Mouse (Mus musculus): Measurements from ENCODE around the gene Cep135. TPM values are rescaled to one million over a fixed set of nuclear protein-coding genes. Genes with fewer than 3 reads are reported as not detected.

The Cep135 gene
- polyA plus RNA-seq, 1 experiment: 0.39 TPM

GRCm38 (mm10) chr5:76615276-76615675 lies 26.8 kb downstream of the Cep135 start:
- H3K4me1 ChIP-seq (ENCODE audit: control insufficient read depth, insufficient read depth, insufficient read length, low read length): no peaks in the 10 kb centered on the region
- 94% methylated on average over 8 of the region's 8 CpGs for WGBS
- no peak overlapping the region for H3K27ac ChIP-seq (ENCODE audit: insufficient read depth, low read depth, low read length)
- no peaks in the 10 kb centered on the region for H3K27me3 ChIP-seq (ENCODE audit: control insufficient read depth, insufficient read depth, low read length)
- TF ChIP-seq POLR2A (IDR thresholded peaks at IDR 0.05; ENCODE audit: low read depth, low read length) (no peak), CTCF (IDR thresholded peaks at IDR 0.05; ENCODE audit: extremely low read depth, insufficient read length, insufficient replicate concordance, low read depth, low read length) (no peak)
- H3K4me3 ChIP-seq (ENCODE audit: low read depth, low read length): no peak overlapping the region
- H3K36me3 ChIP-seq (ENCODE audit: control insufficient read depth, insufficient read depth, low read length): peaks cover 40% of the 10 kb centered on the region

GRCm38 (mm10) chr5:76616196-76616747 lies 27.8 kb downstream of the Cep135 start:
- no peaks in the 10 kb centered on the region for H3K27me3 ChIP-seq (ENCODE audit: control insufficient read depth, insufficient read depth, low read length)
- TF ChIP-seq POLR2A (IDR thresholded peaks at IDR 0.05; ENCODE audit: low read depth, low read length) (no peak), CTCF (IDR thresholded peaks at IDR 0.05; ENCODE audit: extremely low read depth, insufficient read length, insufficient replicate concordance, low read depth, low read length) (no peak)
- H3K4me3 ChIP-seq (ENCODE audit: low read depth, low read length): no peak overlapping the region
- no peak overlapping the region for H3K27ac ChIP-seq (ENCODE audit: insufficient read depth, low read depth, low read length)
- H3K4me1 ChIP-seq (ENCODE audit: control insufficient read depth, insufficient read depth, insufficient read length, low read length): no peaks in the 10 kb centered on the region
- 98% methylated on average over 2 of the region's 2 CpGs for WGBS
- peaks cover 38% of the 10 kb centered on the region for H3K36me3 ChIP-seq (ENCODE audit: control insufficient read depth, insufficient read depth, low read length)

- TF ChIP-seq CTCF (IDR thresholded peaks at IDR 0.05; ENCODE audit: extremely low read depth, insufficient read length, insufficient replicate concordance, low read depth, low read length) (no peak), POLR2A (IDR thresholded peaks at IDR 0.05; ENCODE audit: low read depth, low read length) (no peak)
- H3K4me3 ChIP-seq (ENCODE audit: low read depth, low read length): no peak overlapping the region
- 84% methylated on average over 7 of the region's 7 CpGs for WGBS
- peaks cover 31% of the 10 kb centered on the region for H3K36me3 ChIP-seq (ENCODE audit: control insufficient read depth, insufficient read depth, low read length)
- no peaks in the 10 kb centered on the region for H3K4me1 ChIP-seq (ENCODE audit: control insufficient read depth, insufficient read depth, insufficient read length, low read length)
- H3K27me3 ChIP-seq (ENCODE audit: control insufficient read depth, insufficient read depth, low read length): no peaks in the 10 kb centered on the region
- no peak overlapping the region for H3K27ac ChIP-seq (ENCODE audit: insufficient read depth, low read depth, low read length)
Measured at GRCm38 (mm10) chr5:76618750-76619149, 30.3 kb downstream of the Cep135 start.

- 97% methylated on average over 9 of the region's 9 CpGs for WGBS
- Histone ChIP-seq H3K27me3 (ENCODE audit: control insufficient read depth, insufficient read depth, low read length) (no peaks in the 10 kb centered on the region), H3K36me3 (ENCODE audit: control insufficient read depth, insufficient read depth, low read length) (peaks cover 12% of the 10 kb centered on the region), H3K4me1 (ENCODE audit: control insufficient read depth, insufficient read depth, insufficient read length, low read length) (no peaks in the 10 kb centered on the region), H3K4me3 (ENCODE audit: low read depth, low read length) (no peak overlapping the region), H3K27ac (ENCODE audit: insufficient read depth, low read depth, low read length) (no peak overlapping the region)
- no peak for TF ChIP-seq POLR2A (IDR thresholded peaks at IDR 0.05; ENCODE audit: low read depth, low read length)
- no peak for TF ChIP-seq CTCF (IDR thresholded peaks at IDR 0.05; ENCODE audit: extremely low read depth, insufficient read length, insufficient replicate concordance, low read depth, low read length)
Measured at GRCm38 (mm10) chr5:76623759-76624158, 35.3 kb downstream of the Cep135 start.

GRCm38 (mm10) chr5:76627770-76628169 lies 39.3 kb downstream of the Cep135 start:
- H3K4me3 ChIP-seq (ENCODE audit: low read depth, low read length): no peak overlapping the region
- H3K27ac ChIP-seq (ENCODE audit: insufficient read depth, low read depth, low read length): no peak overlapping the region
- no peaks in the 10 kb centered on the region for H3K4me1 ChIP-seq (ENCODE audit: control insufficient read depth, insufficient read depth, insufficient read length, low read length)
- TF ChIP-seq POLR2A (IDR thresholded peaks at IDR 0.05; ENCODE audit: low read depth, low read length) (no peak), CTCF (IDR thresholded peaks at IDR 0.05; ENCODE audit: extremely low read depth, insufficient read length, insufficient replicate concordance, low read depth, low read length) (no peak)
- peaks cover 13% of the 10 kb centered on the region for H3K36me3 ChIP-seq (ENCODE audit: control insufficient read depth, insufficient read depth, low read length)
- H3K27me3 ChIP-seq (ENCODE audit: control insufficient read depth, insufficient read depth, low read length): no peaks in the 10 kb centered on the region
- WGBS: 70% methylated on average over 1 of the region's 1 CpGs

DNA sequence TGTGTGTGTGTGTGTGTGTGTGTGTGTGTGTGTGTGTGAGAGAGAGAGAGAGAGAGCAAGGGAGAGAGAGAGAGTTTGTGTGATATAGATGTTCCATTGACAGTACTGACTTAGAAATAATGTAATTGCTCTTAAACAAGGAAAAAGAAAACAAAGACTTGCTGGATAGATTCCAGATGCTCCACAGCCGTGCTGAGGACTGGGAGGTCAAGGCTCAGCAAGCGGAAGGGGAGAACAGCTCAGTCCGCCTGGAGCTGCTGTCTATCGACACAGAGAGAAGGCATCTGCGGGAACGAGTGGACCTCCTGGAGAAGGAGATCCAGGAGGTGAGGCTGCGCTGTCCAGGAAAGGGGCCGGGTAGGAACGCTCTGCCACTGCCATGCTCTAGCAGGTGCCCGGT lies 45.5 kb downstream of the Cep135 start:
- peaks cover 34% of the 10 kb centered on the region for H3K36me3 ChIP-seq (ENCODE audit: control insufficient read depth, insufficient read depth, low read length)
- H3K4me3 ChIP-seq (ENCODE audit: low read depth, low read length): no peak overlapping the region
- whole genome bisulfite sequencing: 75% methylated on average over 10 of the region's 10 CpGs
- H3K27me3 ChIP-seq (ENCODE audit: control insufficient read depth, insufficient read depth, low read length): no peaks in the 10 kb centered on the region
- TF ChIP-seq POLR2A (IDR thresholded peaks at IDR 0.05; ENCODE audit: low read depth, low read length) (no peak), CTCF (IDR thresholded peaks at IDR 0.05; ENCODE audit: extremely low read depth, insufficient read length, insufficient replicate concordance, low read depth, low read length) (no peak)
- no peak overlapping the region for H3K27ac ChIP-seq (ENCODE audit: insufficient read depth, low read depth, low read length)
- H3K4me1 ChIP-seq (ENCODE audit: control insufficient read depth, insufficient read depth, insufficient read length, low read length): no peaks in the 10 kb centered on the region

GRCm38 (mm10) chr5:76635592-76635991 lies 47.1 kb downstream of the Cep135 start:
- Histone ChIP-seq H3K36me3 (ENCODE audit: control insufficient read depth, insufficient read depth, low read length) (peaks cover 46% of the 10 kb centered on the region), H3K4me1 (ENCODE audit: control insufficient read depth, insufficient read depth, insufficient read length, low read length) (no peaks in the 10 kb centered on the region), H3K27ac (ENCODE audit: insufficient read depth, low read depth, low read length) (no peak overlapping the region), H3K4me3 (ENCODE audit: low read depth, low read length) (no peak overlapping the region), H3K27me3 (ENCODE audit: control insufficient read depth, insufficient read depth, low read length) (no peaks in the 10 kb centered on the region)
- WGBS: 85% methylated on average over 2 of the region's 2 CpGs
- TF ChIP-seq POLR2A (IDR thresholded peaks at IDR 0.05; ENCODE audit: low read depth, low read length) (no peak), CTCF (IDR thresholded peaks at IDR 0.05; ENCODE audit: extremely low read depth, insufficient read length, insufficient replicate concordance, low read depth, low read length) (no peak)

Data from small intestine, adult 2 months (tissue).